Mouse (Mus musculus): ENCODE data around the gene Gm44790.
A peak's percentile ranks its signal among the peaks of the same experiment; 100 is the strongest.

Gm44790 gene

GRCm38 (mm10) chr6:86404996-86405395, 21.5 kb upstream of the Gm44790 start:
- peak; percentile 25 for DNase-seq

DNA sequence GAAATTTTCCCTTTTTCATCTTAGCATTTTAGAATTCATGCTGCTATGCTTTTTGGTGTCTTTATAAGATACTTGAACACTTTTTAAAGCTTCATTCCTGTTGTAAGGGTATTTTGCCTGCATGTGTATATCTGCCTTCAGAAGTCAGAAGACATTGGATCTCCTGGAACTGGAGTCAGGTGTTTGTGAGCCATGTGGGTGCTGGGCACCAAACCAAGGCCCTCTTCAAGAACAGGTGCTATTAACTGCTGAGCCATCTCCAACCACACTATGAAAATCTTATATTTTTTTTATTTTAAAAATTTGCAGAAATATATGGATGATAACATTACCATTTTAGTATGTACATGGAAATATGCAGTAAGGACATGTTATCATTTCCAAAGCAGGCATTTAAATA, 20.2 kb upstream of the Gm44790 start:
- DNase-seq = no peak

- no peak for DNase-seq
Measured at GRCm38 (mm10) chr6:86418711-86419110, 7.7 kb upstream of the Gm44790 start.

- no peak for DNase-seq
Measured at GRCm38 (mm10) chr6:86419239-86419638, 7.2 kb upstream of the Gm44790 start.

DNA sequence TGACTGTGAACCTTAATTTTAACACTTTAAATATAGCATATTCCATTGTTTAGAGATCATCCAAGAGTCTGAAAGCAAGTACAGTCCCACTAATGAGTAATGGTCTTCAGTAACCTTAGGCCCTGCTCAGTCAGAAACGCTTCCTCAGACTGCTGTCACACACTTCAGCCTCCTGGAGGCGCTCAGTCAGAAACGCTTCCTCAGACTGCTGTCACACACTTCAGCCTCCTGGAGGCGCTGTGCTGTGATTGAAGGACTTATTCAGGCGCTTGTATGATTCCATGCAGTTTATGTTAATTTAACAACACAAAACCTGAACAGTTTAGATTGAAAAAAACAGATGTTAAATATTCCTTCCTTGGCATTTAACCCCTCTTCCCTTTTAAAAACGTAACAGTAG, 6.0 kb upstream of the Gm44790 start:
- DNase-seq = peak; percentile 55

GRCm38 (mm10) chr6:86431531-86431930, 5.1 kb downstream of the Gm44790 start:
- DNase-seq = no peak

DNA sequence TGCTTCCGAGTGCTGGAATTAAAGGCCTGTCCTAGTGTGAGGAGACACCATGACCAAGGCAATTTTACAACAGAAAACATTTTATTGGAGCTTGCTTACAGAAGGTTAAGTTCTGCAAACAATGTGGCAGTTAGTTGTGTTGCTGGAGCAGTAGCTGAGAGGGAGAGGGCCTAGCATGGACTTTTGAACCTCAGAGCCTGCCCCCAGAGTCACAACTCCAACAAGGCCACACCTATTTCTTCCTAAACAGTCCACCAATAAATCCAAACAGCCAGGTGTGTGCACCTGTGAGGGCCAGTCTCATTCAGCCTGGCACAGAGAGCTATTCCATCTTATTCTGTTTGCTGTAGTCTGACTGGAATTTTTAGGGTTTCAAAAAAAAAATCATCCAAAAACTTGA, 7.2 kb downstream of the Gm44790 start:
- DNase-seq = no peak

DNA sequence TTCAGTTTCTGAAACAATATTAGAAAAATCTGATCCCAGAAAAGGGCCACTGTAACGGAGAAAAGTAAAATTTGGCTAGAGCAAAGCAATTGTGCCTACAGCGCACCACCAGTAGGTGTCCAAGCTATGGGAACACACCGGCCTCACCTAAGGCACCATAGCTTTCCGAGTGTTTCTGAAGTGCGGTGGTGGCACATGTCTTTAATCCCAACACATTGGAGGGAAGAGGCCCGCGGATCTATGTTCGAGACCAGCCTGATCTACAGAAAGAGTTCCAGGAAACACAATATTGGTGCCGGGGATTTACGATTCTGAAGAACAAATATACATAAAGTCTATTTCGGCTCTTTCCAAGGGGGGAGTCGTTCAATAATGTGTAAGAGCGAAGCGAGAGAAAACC, 11.3 kb downstream of the Gm44790 start:
- DNase-seq = peak; percentile 65

- peak; percentile 97 for DNase-seq
Measured at GRCm38 (mm10) chr6:86438272-86439118, 12.0 kb downstream of the Gm44790 start, which contains the start of gene C87436. C87436 (plus strand) TSS chr6:86438374.

GRCm38 (mm10) chr6:86439119-86439496, 12.7 kb downstream of the Gm44790 start:
- DNase-seq = no peak

GRCm38 (mm10) chr6:86439531-86439930, 13.1 kb downstream of the Gm44790 start:
- DNase-seq = no peak

- no peak for DNase-seq
Measured at GRCm38 (mm10) chr6:86441571-86441970, 15.1 kb downstream of the Gm44790 start.

DNA sequence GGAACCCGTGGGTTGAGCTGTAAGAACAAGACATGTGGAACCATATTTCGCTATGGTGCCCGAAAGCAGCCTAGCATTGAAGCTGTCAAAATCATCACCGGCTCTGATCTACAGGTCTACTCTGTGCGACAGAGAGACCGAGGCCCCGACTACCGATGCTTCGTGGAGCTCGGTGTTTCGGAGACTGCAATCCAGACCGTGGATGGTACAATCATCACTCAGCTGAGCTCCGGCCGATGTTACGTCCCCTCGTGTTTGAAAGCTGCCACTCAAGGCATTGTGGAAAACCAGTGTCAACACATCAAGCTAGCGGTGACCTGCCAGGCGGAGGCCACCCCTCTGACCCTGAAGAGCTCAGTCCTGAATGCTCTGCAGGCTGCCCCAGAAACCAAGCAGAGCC, 19.1 kb downstream of the Gm44790 start:
- no peak for DNase-seq

DNA sequence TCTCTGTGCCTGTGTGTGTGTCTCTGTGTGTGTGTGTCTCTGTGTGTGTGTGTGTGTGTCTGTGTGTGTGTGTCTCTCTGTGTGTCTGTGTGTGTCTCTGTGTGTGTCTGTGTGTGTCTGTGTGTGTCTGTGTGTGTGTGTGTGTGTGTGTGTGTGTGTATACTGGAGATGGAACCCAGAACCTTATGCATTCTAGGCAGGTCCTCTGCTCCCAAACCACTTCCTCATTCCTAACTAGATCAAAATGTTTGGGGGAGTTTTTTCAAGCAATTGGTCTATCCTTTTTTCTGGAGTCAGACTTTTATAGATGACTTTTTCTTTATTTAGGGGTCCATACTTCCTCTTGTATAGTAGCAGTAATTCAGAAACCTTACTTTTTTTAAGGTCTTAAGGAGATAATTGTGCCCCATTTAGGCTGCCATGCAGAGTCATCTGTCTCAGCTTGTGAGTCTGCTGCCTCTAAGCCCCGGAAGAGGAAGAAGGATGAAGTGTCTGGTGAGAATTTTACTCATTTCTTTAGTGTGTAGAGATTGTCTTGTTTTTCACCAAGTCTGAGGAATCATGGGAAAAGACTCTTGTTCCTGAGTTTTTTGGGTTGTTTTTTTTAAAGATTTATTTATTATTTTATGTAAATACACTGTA, 20.6 kb downstream of the Gm44790 start:
- no peak for DNase-seq

DNA sequence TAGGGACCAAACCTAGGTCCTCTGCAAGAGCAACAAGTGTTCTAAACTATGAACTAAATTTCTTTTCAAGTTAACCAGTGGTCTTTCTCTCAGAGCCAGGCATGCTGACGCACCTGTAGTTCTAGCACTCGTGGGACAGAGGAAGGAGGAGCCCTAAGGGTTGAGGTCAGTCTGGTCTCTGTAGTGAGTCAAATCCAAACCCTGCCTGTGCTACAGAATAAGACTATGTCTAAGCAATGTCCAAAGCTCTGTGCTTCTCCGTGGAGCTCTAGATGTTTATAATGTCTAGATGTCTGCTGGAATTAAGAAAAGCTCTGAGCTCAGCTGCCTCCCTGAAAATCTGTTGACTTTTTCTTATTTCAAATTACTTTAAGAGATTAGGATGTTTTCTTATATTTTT, 30.3 kb downstream of the Gm44790 start:
- DNase-seq = no peak

GRCm38 (mm10) chr6:86463079-86463478, 36.6 kb downstream of the Gm44790 start:
- no peak for DNase-seq

GRCm38 (mm10) chr6:86471317-86471716, 44.9 kb downstream of the Gm44790 start:
- DNase-seq = no peak

DNA sequence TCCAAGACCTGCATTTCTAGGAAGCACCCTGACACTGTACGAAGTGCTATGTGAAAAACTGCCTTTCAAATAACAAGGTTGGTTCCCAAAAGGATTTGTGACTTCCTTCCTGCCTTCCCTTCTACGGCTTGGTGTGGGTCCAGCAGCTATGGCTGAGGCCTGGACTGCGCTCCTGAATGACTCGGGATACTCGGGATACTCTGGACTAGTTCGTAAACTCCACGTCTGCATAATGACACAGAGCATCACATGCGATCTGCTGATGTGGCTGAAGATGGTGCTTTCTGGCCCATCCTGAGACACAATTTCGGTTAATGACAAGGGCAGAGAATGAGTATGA, 45.3 kb downstream of the Gm44790 start:
- no peak for DNase-seq

- peak; percentile 99 for DNase-seq
Measured at GRCm38 (mm10) chr6:86472100-86472955, 45.9 kb downstream of the Gm44790 start.

- DNase-seq = peak; percentile 24
Measured at GRCm38 (mm10) chr6:86473077-86473476, 46.6 kb downstream of the Gm44790 start.

DNA sequence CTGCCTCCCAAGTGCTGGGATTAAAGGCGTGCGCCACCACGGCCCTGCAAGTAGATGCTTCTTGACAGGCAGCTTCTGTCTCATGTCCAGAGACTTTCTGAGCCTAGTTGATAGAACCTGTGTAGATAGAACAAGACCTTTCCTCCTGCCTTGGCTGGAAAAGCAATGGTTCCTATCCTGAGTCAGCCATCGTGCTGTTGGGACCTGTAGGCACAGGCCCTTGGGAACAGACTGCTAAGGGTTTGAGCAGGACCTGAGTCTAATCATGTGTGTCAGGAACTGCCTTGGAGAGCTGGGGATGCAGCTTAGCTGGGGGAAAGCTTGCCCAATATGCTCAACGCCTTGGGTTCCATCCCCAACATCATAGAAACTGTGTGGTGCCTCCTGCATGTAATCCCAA, 47.6 kb downstream of the Gm44790 start:
- no peak for DNase-seq

- no peak for DNase-seq
Measured at GRCm38 (mm10) chr6:86474646-86475181, 48.3 kb downstream of the Gm44790 start.

GRCm38 (mm10) chr6:86475462-86476167, 49.2 kb downstream of the Gm44790 start:
- DNase-seq = no peak

All from retina, postnatal 1 day (tissue).